Mouse (Mus musculus): ENCODE results near the gene Mki67.
A peak's percentile ranks its signal among the peaks of the same experiment; 100 is the strongest.

Gene Mki67

GRCm38 (mm10) chr7:135715642-135716444 lies at the start of gene Mki67:
Gene Mki67, minus strand, starts transcription at chr7:135716361.
- 0 out of 2 replicates have a peak, but pooled peaks have one; percentile 31 for ATAC-seq (ENCODE audit: insufficient number of reproducible peaks, low FRiP score, low TSS enrichment)

- no peak for ATAC-seq (ENCODE audit: insufficient number of reproducible peaks, low FRiP score, low TSS enrichment)
These were observed 47.1 kb upstream of the Mki67 start for GRCm38 (mm10) chr7:135763311-135763710.

- no peak for ATAC-seq (ENCODE audit: insufficient number of reproducible peaks, low FRiP score, low TSS enrichment)
These were observed 42.8 kb upstream of the Mki67 start for GRCm38 (mm10) chr7:135758754-135759510.

GRCm38 (mm10) chr7:135758171-135758570 lies 42.0 kb upstream of the Mki67 start:
- ATAC-seq (ENCODE audit: insufficient number of reproducible peaks, low FRiP score, low TSS enrichment): no peak

- no peak for ATAC-seq (ENCODE audit: insufficient number of reproducible peaks, low FRiP score, low TSS enrichment)
These were observed 40.9 kb upstream of the Mki67 start for GRCm38 (mm10) chr7:135756984-135757586.

- ATAC-seq (ENCODE audit: insufficient number of reproducible peaks, low FRiP score, low TSS enrichment): no peak
These were observed 32.8 kb upstream of the Mki67 start for GRCm38 (mm10) chr7:135748986-135749385.

GRCm38 (mm10) chr7:135747072-135747471 lies 30.9 kb upstream of the Mki67 start:
- ATAC-seq (ENCODE audit: insufficient number of reproducible peaks, low FRiP score, low TSS enrichment): no peak

- no peak for ATAC-seq (ENCODE audit: insufficient number of reproducible peaks, low FRiP score, low TSS enrichment)
These were observed 30.4 kb upstream of the Mki67 start for GRCm38 (mm10) chr7:135746528-135746927.

GRCm38 (mm10) chr7:135745091-135745490 lies 28.9 kb upstream of the Mki67 start:
- no peak for ATAC-seq (ENCODE audit: insufficient number of reproducible peaks, low FRiP score, low TSS enrichment)

GRCm38 (mm10) chr7:135740453-135740852 lies 24.3 kb upstream of the Mki67 start:
- no peak for ATAC-seq (ENCODE audit: insufficient number of reproducible peaks, low FRiP score, low TSS enrichment)

GRCm38 (mm10) chr7:135736581-135736886 lies 20.4 kb upstream of the Mki67 start:
- no peak for ATAC-seq (ENCODE audit: insufficient number of reproducible peaks, low FRiP score, low TSS enrichment)

- peak; percentile 84 for ATAC-seq (ENCODE audit: insufficient number of reproducible peaks, low FRiP score, low TSS enrichment)
These were observed 19.8 kb upstream of the Mki67 start for GRCm38 (mm10) chr7:135735691-135736580.

- peak; percentile 16; the same call in 1 of the 2 replicates for ATAC-seq (ENCODE audit: insufficient number of reproducible peaks, low FRiP score, low TSS enrichment)
These were observed 18.9 kb upstream of the Mki67 start for GRCm38 (mm10) chr7:135734911-135735646.

- no peak for ATAC-seq (ENCODE audit: insufficient number of reproducible peaks, low FRiP score, low TSS enrichment)
These were observed 18.2 kb upstream of the Mki67 start for GRCm38 (mm10) chr7:135734379-135734778.

GRCm38 (mm10) chr7:135728038-135728437 lies 11.9 kb upstream of the Mki67 start:
- no peak for ATAC-seq (ENCODE audit: insufficient number of reproducible peaks, low FRiP score, low TSS enrichment)

- no peak for ATAC-seq (ENCODE audit: insufficient number of reproducible peaks, low FRiP score, low TSS enrichment)
These were observed 10.5 kb upstream of the Mki67 start for GRCm38 (mm10) chr7:135726707-135727106.

- ATAC-seq (ENCODE audit: insufficient number of reproducible peaks, low FRiP score, low TSS enrichment): no peak
These were observed 7.6 kb upstream of the Mki67 start for GRCm38 (mm10) chr7:135723672-135724341.

- no peak for ATAC-seq (ENCODE audit: insufficient number of reproducible peaks, low FRiP score, low TSS enrichment)
These were observed 6.1 kb upstream of the Mki67 start for GRCm38 (mm10) chr7:135722011-135722838.
